Mouse (Mus musculus): ENCODE measurements around the gene Ccdc12. TPM values are rescaled to one million over a fixed set of nuclear protein-coding genes. Genes with fewer than 3 reads are reported as not detected.

Ccdc12 gene
- polyA plus RNA-seq, 1 experiment = 103 TPM

GRCm38 (mm10) chr9:110711996-110712395, 55.7 kb downstream of the Ccdc12 start:
- H3K4me3 ChIP-seq (ENCODE audit: insufficient read depth, low read length) = no peak overlapping the region
- no peaks in the 10 kb centered on the region; the same call in 1 of the 2 replicates for H3K4me1 ChIP-seq (ENCODE audit: control insufficient read depth, insufficient read depth, low read length)
- no peak overlapping the region for H3K27ac ChIP-seq (ENCODE audit: insufficient read depth, low read length)
- no peak for TF ChIP-seq POLR2A (IDR thresholded peaks at IDR 0.05; ENCODE audit: extremely low read depth, insufficient read depth, low read length)
- TF ChIP-seq CTCF (IDR thresholded peaks at IDR 0.05; ENCODE audit: extremely low read depth, insufficient read depth, low read length) = no peak

GRCm38 (mm10) chr9:110712545-110712944, 56.2 kb downstream of the Ccdc12 start:
- Histone ChIP-seq H3K27ac (ENCODE audit: insufficient read depth, low read length) (no peak overlapping the region), H3K4me3 (ENCODE audit: insufficient read depth, low read length) (no peak overlapping the region), H3K4me1 (ENCODE audit: control insufficient read depth, insufficient read depth, low read length) (no peaks in the 10 kb centered on the region; the same call in 1 of the 2 replicates)
- TF ChIP-seq CTCF (IDR thresholded peaks at IDR 0.05; ENCODE audit: extremely low read depth, insufficient read depth, low read length) = no peak
- no peak for TF ChIP-seq POLR2A (IDR thresholded peaks at IDR 0.05; ENCODE audit: extremely low read depth, insufficient read depth, low read length)

GRCm38 (mm10) chr9:110713389-110713788, 57.1 kb downstream of the Ccdc12 start:
- no peaks in the 10 kb centered on the region; the same call in 1 of the 2 replicates for H3K4me1 ChIP-seq (ENCODE audit: control insufficient read depth, insufficient read depth, low read length)
- TF ChIP-seq POLR2A (IDR thresholded peaks at IDR 0.05; ENCODE audit: extremely low read depth, insufficient read depth, low read length) = no peak
- TF ChIP-seq CTCF (IDR thresholded peaks at IDR 0.05; ENCODE audit: extremely low read depth, insufficient read depth, low read length) = no peak
- H3K27ac ChIP-seq (ENCODE audit: insufficient read depth, low read length) = no peak overlapping the region
- H3K4me3 ChIP-seq (ENCODE audit: insufficient read depth, low read length) = no peak overlapping the region

GRCm38 (mm10) chr9:110715426-110715825, 59.1 kb downstream of the Ccdc12 start:
- Histone ChIP-seq H3K27ac (ENCODE audit: insufficient read depth, low read length) (no peak overlapping the region), H3K4me3 (ENCODE audit: insufficient read depth, low read length) (no peak overlapping the region), H3K4me1 (ENCODE audit: control insufficient read depth, insufficient read depth, low read length) (no peaks in the 10 kb centered on the region; the same call in 1 of the 2 replicates)
- TF ChIP-seq POLR2A (IDR thresholded peaks at IDR 0.05; ENCODE audit: extremely low read depth, insufficient read depth, low read length) (no peak), CTCF (IDR thresholded peaks at IDR 0.05; ENCODE audit: extremely low read depth, insufficient read depth, low read length) (peak; percentile 44)

- Histone ChIP-seq H3K4me1 (ENCODE audit: control insufficient read depth, insufficient read depth, low read length) (no peaks in the 10 kb centered on the region; the same call in 1 of the 2 replicates), H3K4me3 (ENCODE audit: insufficient read depth, low read length) (no peak overlapping the region), H3K27ac (ENCODE audit: insufficient read depth, low read length) (no peak overlapping the region)
- TF ChIP-seq CTCF (IDR thresholded peaks at IDR 0.05; ENCODE audit: extremely low read depth, insufficient read depth, low read length) (peak; percentile 80), POLR2A (IDR thresholded peaks at IDR 0.05; ENCODE audit: extremely low read depth, insufficient read depth, low read length) (no peak)
These were observed 60.5 kb downstream of the Ccdc12 start for GRCm38 (mm10) chr9:110716775-110717174.

- Histone ChIP-seq H3K27ac (ENCODE audit: insufficient read depth, low read length) (no peak overlapping the region), H3K4me3 (ENCODE audit: insufficient read depth, low read length) (no peak overlapping the region), H3K4me1 (ENCODE audit: control insufficient read depth, insufficient read depth, low read length) (no peaks in the 10 kb centered on the region; the same call in 1 of the 2 replicates)
- TF ChIP-seq POLR2A (IDR thresholded peaks at IDR 0.05; ENCODE audit: extremely low read depth, insufficient read depth, low read length) (no peak), CTCF (IDR thresholded peaks at IDR 0.05; ENCODE audit: extremely low read depth, insufficient read depth, low read length) (no peak)
These were observed 61.8 kb downstream of the Ccdc12 start for GRCm38 (mm10) chr9:110718071-110718470.

GRCm38 (mm10) chr9:110718810-110719209, 62.5 kb downstream of the Ccdc12 start:
- Histone ChIP-seq H3K4me3 (ENCODE audit: insufficient read depth, low read length) (no peak overlapping the region), H3K4me1 (ENCODE audit: control insufficient read depth, insufficient read depth, low read length) (no peaks in the 10 kb centered on the region; the same call in 1 of the 2 replicates), H3K27ac (ENCODE audit: insufficient read depth, low read length) (no peak overlapping the region)
- TF ChIP-seq CTCF (IDR thresholded peaks at IDR 0.05; ENCODE audit: extremely low read depth, insufficient read depth, low read length) (no peak), POLR2A (IDR thresholded peaks at IDR 0.05; ENCODE audit: extremely low read depth, insufficient read depth, low read length) (no peak)

- H3K4me1 ChIP-seq (ENCODE audit: control insufficient read depth, insufficient read depth, low read length) = no peaks in the 10 kb centered on the region; the same call in 1 of the 2 replicates
- no peak for TF ChIP-seq POLR2A (IDR thresholded peaks at IDR 0.05; ENCODE audit: extremely low read depth, insufficient read depth, low read length)
- no peak for TF ChIP-seq CTCF (IDR thresholded peaks at IDR 0.05; ENCODE audit: extremely low read depth, insufficient read depth, low read length)
- no peak overlapping the region for H3K4me3 ChIP-seq (ENCODE audit: insufficient read depth, low read length)
- H3K27ac ChIP-seq (ENCODE audit: insufficient read depth, low read length) = no peak overlapping the region
These were observed 63.7 kb downstream of the Ccdc12 start for GRCm38 (mm10) chr9:110719977-110720376.

GRCm38 (mm10) chr9:110722060-110722459, 65.8 kb downstream of the Ccdc12 start:
- Histone ChIP-seq H3K27ac (ENCODE audit: insufficient read depth, low read length) (no peak overlapping the region), H3K4me3 (ENCODE audit: insufficient read depth, low read length) (no peak overlapping the region), H3K4me1 (ENCODE audit: control insufficient read depth, insufficient read depth, low read length) (peaks cover 3% of the 10 kb centered on the region; the same call in 1 of the 2 replicates)
- no peak for TF ChIP-seq POLR2A (IDR thresholded peaks at IDR 0.05; ENCODE audit: extremely low read depth, insufficient read depth, low read length)
- no peak for TF ChIP-seq CTCF (IDR thresholded peaks at IDR 0.05; ENCODE audit: extremely low read depth, insufficient read depth, low read length)

- Histone ChIP-seq H3K4me1 (ENCODE audit: control insufficient read depth, insufficient read depth, low read length) (peaks cover 3% of the 10 kb centered on the region; the same call in 1 of the 2 replicates), H3K4me3 (ENCODE audit: insufficient read depth, low read length) (no peak overlapping the region), H3K27ac (ENCODE audit: insufficient read depth, low read length) (no peak overlapping the region)
- TF ChIP-seq POLR2A (IDR thresholded peaks at IDR 0.05; ENCODE audit: extremely low read depth, insufficient read depth, low read length) = no peak
- no peak for TF ChIP-seq CTCF (IDR thresholded peaks at IDR 0.05; ENCODE audit: extremely low read depth, insufficient read depth, low read length)
These were observed 69.4 kb downstream of the Ccdc12 start for GRCm38 (mm10) chr9:110725721-110726135.

All from cortical plate, adult 2 months (tissue).